Mouse (Mus musculus) embryonic facial prominence, embryonic 12.5 days (tissue): ENCODE data around the gene Fv1. TPM values are rescaled to one million over a fixed set of nuclear protein-coding genes. Genes with fewer than 3 reads are reported as not detected.

Experiments
- ATAC-seq: fragments of 200-750 bp; cut with Nextera tagmentation; 2 replicates; pipeline ENCODE4 v1.8.0; 2017; ENCODE audit not compliant: insufficient number of reproducible peaks, insufficient read depth, low FRiP score, low TSS enrichment
- H3K27ac ChIP-seq: fragments of 300-500 bp; sonication (generic); 2 replicates; pipeline ENCODE4 v1.5.1; 2016; ENCODE audit warnings: mild to moderate bottlenecking
- H3K27me3 ChIP-seq: fragments of 300-500 bp; sonication (generic); 2 replicates; pipeline ENCODE4 v1.6.1; 2016; ENCODE audit warnings: mild to moderate bottlenecking, moderate library complexity
- H3K36me3 ChIP-seq: fragments of 300-500 bp; sonication (generic); 2 replicates; pipeline ENCODE4 v1.6.1; 2016; ENCODE audit warnings: mild to moderate bottlenecking
- H3K4me1 ChIP-seq: fragments of 300-500 bp; sonication (generic); 2 replicates; pipeline ENCODE4 v1.6.1; 2016
- H3K4me2 ChIP-seq: fragments of 300-500 bp; sonication (generic); replicated peaks from 2 replicates; pipeline ENCODE4 v1.6.1; 2016; ENCODE audit warnings: mild to moderate bottlenecking, moderate library complexity
- H3K4me3 ChIP-seq: fragments of 300-500 bp; sonication (generic); 2 replicates; pipeline ENCODE4 v1.5.1; 2016; ENCODE audit warnings: mild to moderate bottlenecking
- H3K9ac ChIP-seq: fragments of 300-500 bp; sonication (generic); 2 replicates; pipeline ENCODE4 v1.6.1; 2016; ENCODE audit warnings: mild to moderate bottlenecking, moderate library complexity
- H3K9me3 ChIP-seq: fragments of 300-500 bp; sonication (generic); 2 replicates; pipeline ENCODE4 v1.6.1; 2016; ENCODE audit warnings: mild to moderate bottlenecking, moderate library complexity
- WGBS: fragments of 180-500 bp; shearing (Covaris S2); methylation state at CpG from one replicate; pipeline ENCODE4 v1.1.7; 2016; 5-methylcytosine and 5-hydroxymethylcytosine counted together
- polyA plus RNA-seq: library from polyadenylated mRNA; unstranded; fragments of >200 nt; fragmentation: Nextera tagmentation; extraction: Ambion mirVana; gene quantifications from 2 replicates; pipeline ENCODE4 v1.2.1, GENCODE M21; 2016

Gene Fv1
- polyA plus RNA-seq, 1 experiment from 2014 or later = 18.9 TPM

DNA sequence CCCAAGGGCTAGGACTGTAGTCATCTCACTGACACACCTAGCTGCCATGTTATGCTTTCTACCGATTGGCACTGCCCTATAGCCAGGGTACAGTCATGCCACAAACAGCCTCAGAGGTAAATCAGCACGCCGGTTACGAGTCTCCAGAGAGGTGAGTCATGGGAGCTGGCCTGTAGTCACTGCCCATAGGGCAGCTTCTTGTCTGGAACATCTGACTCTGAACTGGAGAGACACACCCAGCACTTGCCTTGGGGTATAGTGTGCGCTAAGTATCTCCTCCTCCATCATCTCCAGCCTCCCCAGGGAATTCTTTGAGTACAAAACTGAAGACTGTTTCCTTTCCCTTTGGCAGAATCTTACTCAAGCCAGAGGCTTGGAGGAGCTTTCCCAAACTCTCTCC lies 37.5 kb downstream of the Fv1 start:
- H3K4me1 ChIP-seq = peaks cover 13% of the 10 kb centered on the region
- 77% methylated on average over 5 of the region's 5 CpGs for WGBS
- H3K27me3 ChIP-seq = no peaks in the 10 kb centered on the region
- no peaks in the 10 kb centered on the region for H3K9me3 ChIP-seq
- no peak overlapping the region for H3K9ac ChIP-seq
- no peak overlapping the region for H3K4me3 ChIP-seq
- no peak for ATAC-seq
- peaks cover 10% of the 10 kb centered on the region; the same call in 1 of the 2 replicates for H3K36me3 ChIP-seq
- H3K4me2 ChIP-seq = no peak overlapping the region
- H3K27ac ChIP-seq = no peak overlapping the region

DNA sequence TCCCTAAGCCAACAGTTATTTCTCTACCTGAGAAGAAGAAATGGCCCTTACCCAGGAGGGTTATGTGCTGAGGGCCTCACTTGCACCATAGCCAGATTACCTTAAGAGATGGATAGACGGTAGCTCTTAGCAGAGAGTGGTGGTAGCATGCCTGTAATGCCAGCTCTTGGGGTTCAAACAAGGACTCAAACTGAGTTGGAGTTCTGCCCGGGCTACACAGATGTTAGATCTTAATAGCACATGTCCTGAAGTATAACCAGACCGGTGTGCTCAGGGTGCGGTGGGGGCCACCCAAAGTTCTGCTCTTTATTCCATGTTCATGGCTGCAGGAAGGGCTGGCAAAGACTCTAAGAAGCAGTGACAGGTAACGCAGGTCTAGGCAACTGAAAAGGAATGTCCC lies 40.7 kb downstream of the Fv1 start:
- ATAC-seq = no peak
- H3K9ac ChIP-seq = no peak overlapping the region
- 92% methylated on average over 5 of the region's 5 CpGs for WGBS
- no peaks in the 10 kb centered on the region for H3K9me3 ChIP-seq
- H3K4me3 ChIP-seq = no peak overlapping the region
- no peaks in the 10 kb centered on the region for H3K27me3 ChIP-seq
- no peak overlapping the region for H3K27ac ChIP-seq
- H3K36me3 ChIP-seq = peaks cover 17% of the 10 kb centered on the region; the same call in 1 of the 2 replicates
- 0 out of 2 replicates have a peak, but pooled peaks cover 4% of the 10 kb centered on the region for H3K4me1 ChIP-seq
- H3K4me2 ChIP-seq = no peak overlapping the region

DNA sequence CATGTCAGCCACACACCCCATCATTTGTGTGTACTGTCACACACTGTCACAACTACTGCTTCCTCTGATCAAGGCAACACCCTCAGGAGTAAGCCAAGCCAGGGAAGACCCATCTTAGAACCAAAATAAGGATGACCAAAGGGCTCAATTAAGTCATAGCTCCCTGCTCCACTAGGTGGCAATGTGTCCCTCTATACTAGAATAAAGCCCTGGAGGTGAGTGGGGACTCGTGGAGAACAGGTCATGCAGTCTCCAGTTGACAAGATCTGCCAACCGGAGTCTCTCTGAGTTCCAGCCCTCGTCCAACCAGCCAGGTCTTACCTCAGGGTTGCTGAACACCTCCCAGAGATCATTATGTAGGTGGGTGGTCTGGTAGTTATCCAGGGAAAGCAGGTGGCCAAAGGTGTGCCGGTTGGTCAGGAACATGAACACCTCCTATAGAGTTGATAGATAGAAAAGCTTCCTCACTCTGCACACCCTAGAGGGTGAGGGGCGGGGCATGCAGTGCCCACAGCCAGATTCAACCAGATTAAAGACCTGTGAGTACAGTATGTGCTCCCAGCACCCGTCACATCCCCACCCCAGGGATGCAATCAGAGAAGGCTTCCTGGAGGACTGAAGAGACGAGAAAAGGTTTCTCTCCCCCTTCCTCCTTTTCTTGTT lies 49.8 kb downstream of the Fv1 start:
- 61% methylated on average over 7 of the region's 7 CpGs for WGBS
- no peaks in the 10 kb centered on the region for H3K4me1 ChIP-seq
- peaks cover 58% of the 10 kb centered on the region for H3K36me3 ChIP-seq
- ATAC-seq = no peak; the same call in 1 of the 2 replicates
- H3K9ac ChIP-seq = no peak overlapping the region
- no peak overlapping the region for H3K4me3 ChIP-seq
- no peaks in the 10 kb centered on the region for H3K27me3 ChIP-seq
- H3K9me3 ChIP-seq = no peaks in the 10 kb centered on the region
- H3K4me2 ChIP-seq = no peak overlapping the region
- H3K27ac ChIP-seq = no peak overlapping the region

Other genes with a start within 250 kb of the Fv1 start
- 2.1 and 2.6 TPM in 2 replicates for gene Zfp979, start 226.5 kb upstream of the Fv1 start, polyA plus RNA-seq
- gene Zfp534, start 166.4 kb upstream of the Fv1 start, polyA plus RNA-seq = not detected in 2 replicates
- 5.9 and 8.4 TPM in 2 replicates for gene Zfp984, start 59.2 kb upstream of the Fv1 start, polyA plus RNA-seq
- gene Zfp933, start 20.6 kb upstream of the Fv1 start, polyA plus RNA-seq = 6.0 and 7.6 TPM in 2 replicates
- 42.7 and 45.4 TPM in 2 replicates for gene Miip, start 163 bp upstream of the Fv1 start, polyA plus RNA-seq
- 38.2 and 42.6 TPM in 2 replicates for gene Mfn2, start 35.7 kb downstream of the Fv1 start, polyA plus RNA-seq
- 52.9 and 54.8 TPM in 2 replicates for gene Plod1, start 67.8 kb downstream of the Fv1 start, polyA plus RNA-seq
- 25.4 and 25.6 TPM in 2 replicates for gene 2510039O18Rik, start 71.9 kb downstream of the Fv1 start, polyA plus RNA-seq
- not detected in 2 replicates for gene Nppb, start 116.8 kb downstream of the Fv1 start, polyA plus RNA-seq
- 0.64 and 10.6 TPM in 2 replicates for gene Nppa, start 131.7 kb downstream of the Fv1 start, polyA plus RNA-seq
- gene Clcn6, start 169.8 kb downstream of the Fv1 start, polyA plus RNA-seq = 10.5 and 10.6 TPM in 2 replicates
- gene Mthfr, start 170.1 kb downstream of the Fv1 start, polyA plus RNA-seq = 25.7 and 29.1 TPM in 2 replicates
- gene Agtrap, start 219.1 kb downstream of the Fv1 start, polyA plus RNA-seq = 12.0 and 14.0 TPM in 2 replicates